Mouse (Mus musculus) frontal cortex, adult 2 months (tissue): ENCODE results near the gene Fkbp11. TPM values are rescaled to one million over a fixed set of nuclear protein-coding genes. Genes with fewer than 3 reads are reported as not detected.

ENCODE experiments used
- DNase-seq, 2 experiments: peaks; one replicate each; pipeline ENCODE4 v3.0.0; 2022; ENCODE audit warnings: low spot score in 1 of 2; ENCODE audit errors: extremely low spot score in 1 of 2
- polyA plus RNA-seq: library from polyadenylated mRNA; depleted of rRNA; stranded (reverse); fragments of >200 nt; gene quantifications from 2 replicates; pipeline ENCODE4 v1.2.3, GENCODE M21; 2012

Gene Fkbp11
- polyA plus RNA-seq, 1 experiment = 2.9 TPM

DNA sequence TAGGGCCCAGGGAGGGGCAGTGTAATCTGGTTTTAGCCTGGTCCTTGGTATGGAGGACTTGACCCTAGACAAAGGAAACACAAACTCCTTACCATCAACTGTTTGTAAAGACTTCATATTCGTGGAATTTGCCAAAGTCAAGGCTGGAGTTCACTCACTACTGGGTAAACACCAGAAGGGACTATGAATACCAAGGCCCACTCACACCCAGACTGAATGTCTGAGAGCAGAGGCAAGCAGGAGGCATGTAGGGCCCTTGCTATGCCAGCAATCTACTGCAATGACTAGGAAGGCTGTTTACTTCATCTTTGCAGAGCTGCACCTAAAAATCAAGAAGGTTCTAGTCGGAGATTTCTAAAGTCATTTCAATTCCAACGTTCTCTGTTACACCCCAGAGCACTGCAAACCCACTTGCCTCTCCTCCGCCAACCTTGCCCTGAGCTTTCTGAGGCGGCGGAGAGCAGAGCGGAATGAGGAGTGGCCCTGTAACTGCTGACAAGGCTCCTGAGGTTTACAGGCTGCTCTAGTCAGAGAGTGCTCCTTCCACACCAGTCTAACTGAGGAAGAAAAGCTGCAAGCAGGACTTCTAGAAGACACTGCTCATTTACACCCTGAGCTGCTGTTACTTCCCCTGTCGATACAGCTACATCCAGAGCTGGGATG is 14.9 kb upstream of the Fkbp11 start:
- no peak for DNase-seq

DNA sequence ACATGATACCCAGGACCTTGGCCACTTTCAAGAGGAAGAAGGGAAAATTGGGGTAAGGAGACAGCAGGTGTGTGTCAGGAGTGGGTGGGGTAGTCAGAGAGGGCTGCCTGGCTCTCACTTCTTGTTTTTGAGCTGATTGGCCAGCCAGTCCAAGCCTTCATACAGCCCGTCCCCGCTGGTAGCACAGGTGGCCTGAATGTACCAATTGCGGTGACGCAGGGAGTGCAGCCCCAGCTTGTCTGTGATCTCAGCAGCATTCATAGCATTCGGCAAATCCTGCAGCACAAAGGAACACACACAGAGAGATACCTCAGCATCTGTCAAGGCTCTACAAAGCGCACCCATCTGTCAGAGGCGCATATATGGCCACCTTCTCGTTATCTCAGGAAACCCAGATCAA is 12.2 kb upstream of the Fkbp11 start:
- DNase-seq = no peak

DNA sequence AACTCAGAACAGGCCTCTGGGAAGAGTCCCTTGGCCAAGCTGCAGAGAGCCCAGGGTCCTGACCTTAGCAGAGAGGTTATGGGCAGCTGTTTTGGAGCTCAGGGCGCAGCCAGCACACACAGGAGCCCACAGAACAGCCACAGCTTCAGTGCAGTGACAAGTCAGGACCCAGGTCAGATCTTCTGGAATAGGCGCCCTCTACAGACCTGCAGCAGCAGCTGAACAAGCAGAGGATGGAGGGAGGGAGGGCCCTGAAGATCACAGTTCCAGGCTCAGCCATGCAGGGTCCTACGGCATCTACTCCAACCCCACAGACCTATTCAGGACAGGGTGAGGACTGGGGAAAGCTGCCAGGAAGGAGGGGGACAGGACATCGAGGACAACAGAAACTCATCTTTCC is 10.8 kb upstream of the Fkbp11 start:
- DNase-seq = no peak

DNA sequence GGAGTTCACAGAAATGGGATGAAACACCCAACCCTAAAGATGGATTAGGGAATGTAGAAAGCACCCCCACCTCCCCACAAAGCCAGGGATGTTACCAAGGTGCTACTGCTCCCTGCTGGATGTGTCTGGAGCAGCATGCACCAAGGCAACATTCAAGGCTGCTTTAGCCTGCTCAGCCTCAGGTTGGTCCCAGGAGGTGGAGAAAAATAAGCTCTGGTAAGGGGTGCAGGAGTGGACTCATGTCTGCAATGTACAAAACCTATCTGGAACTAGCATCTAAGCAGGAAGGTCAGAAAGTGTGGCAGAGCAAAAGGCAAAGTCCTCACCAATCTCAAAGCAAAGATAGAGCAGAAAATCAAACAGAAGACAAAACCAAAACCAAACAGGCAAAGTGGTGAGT is 9.9 kb upstream of the Fkbp11 start:
- DNase-seq = peak in 1 of 2 experiments; percentile 66

DNA sequence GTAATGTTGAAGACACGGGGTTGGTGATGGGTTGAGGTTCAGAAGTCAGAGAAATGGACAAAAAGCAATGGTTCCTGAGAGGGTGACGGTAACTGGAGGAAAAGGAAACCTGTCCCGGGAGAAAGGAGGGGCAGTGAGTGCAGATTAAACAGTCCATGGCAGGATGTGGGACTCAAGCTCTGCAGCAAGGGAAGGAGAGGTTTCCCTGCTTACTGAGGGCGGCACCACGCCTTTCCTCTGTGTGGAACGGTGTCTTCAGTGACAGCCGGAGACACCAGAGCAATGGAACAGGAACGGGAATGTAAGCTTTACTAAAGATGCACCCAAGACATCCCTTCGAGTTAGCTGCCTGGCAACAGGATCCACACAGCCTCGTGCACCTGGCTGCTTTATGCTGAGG is 8.5 kb upstream of the Fkbp11 start:
- DNase-seq = no peak

DNA sequence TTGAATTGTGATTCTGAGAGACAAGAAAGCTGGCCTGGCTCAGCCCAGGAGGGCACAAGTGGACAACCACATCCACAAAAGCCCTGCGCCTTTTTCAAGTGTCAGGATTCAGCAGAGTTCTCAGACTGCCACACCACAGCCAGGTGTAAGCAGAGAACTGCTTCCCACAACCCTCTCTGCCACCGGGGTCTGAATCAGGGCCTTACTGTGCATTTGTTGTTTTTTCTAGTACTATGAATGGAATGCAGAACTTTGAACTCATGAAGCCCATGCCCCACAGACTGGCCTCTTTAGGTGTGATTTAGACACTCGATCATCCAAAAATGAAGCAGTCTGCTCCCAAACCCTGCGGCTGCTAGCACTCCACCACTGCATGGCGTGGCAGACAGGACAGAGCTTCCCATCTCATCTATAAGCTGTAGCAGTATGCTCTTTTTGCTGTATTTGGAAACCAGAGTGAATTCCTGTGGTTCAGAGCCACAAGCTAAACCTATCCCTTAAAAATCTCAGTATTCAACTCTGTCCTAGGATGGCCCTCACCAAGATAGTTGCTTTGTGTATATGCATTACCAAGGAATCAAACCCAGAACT is 6.1 kb upstream of the Fkbp11 start:
- DNase-seq = no peak

DNA sequence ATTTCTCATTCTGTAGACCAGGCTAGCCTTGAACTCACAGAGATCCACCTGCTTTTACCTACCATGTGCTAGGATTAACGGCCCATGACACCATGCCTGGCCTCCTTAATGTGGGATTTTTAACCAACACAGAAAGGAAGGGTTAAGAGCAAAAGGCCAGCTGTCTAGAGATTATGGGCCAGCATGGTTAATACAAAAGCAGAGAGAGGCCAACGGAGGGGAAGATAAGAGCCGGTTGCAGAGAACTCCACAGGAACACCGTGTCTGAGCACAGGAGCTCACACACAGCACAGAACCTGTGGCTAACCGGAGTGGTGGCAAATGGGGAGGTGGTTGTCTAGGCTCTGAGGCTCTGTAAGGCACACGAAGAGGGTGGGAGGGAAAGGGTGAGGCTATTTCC is 5.4 kb upstream of the Fkbp11 start:
- DNase-seq = no peak

DNA sequence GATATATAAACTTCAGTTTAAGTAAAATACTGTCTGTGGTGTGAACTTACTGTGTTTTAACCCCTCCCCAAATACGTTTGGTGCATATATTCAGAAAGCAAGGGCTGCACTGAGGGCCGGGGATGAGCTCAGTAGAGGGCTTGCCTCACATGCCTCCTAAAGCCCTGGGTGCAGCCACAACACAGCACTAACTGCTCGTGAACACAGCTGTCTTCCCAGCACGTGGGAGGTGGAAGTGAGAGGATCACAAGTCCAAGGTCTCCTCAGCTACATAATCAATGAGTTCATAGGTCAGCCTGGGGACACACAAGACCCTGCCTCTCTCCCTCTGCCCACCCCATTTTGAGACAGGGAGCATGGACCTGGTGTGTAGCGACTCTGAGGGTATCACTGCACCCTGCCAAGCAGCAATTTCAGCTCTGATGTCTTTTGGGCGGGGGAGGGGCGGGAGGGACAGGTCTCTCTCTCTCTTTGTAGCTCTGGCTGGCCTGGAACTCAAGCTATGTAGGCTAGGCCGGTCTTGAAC is 4.1 kb upstream of the Fkbp11 start:
- DNase-seq = no peak

DNA sequence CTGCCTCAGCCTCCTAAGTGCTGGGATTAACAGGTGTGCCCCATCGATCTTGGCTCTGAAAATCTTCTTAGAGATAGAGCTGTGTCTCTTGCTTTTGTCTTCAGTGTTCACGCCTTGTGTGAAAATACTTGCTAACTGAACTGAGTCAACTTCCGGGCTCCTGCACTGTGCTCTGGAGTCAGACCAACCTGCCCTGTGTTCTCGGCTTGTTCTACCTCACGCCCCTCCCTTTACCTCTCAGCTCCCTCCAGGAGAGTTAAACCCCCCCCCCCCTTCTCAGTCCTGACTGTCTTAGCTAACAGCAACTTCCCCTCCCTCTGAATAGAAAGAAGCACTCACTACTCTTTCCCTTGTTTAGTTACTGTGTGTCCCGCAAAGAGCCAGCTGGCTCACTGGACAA is 2.8 kb upstream of the Fkbp11 start:
- DNase-seq = no peak

DNA sequence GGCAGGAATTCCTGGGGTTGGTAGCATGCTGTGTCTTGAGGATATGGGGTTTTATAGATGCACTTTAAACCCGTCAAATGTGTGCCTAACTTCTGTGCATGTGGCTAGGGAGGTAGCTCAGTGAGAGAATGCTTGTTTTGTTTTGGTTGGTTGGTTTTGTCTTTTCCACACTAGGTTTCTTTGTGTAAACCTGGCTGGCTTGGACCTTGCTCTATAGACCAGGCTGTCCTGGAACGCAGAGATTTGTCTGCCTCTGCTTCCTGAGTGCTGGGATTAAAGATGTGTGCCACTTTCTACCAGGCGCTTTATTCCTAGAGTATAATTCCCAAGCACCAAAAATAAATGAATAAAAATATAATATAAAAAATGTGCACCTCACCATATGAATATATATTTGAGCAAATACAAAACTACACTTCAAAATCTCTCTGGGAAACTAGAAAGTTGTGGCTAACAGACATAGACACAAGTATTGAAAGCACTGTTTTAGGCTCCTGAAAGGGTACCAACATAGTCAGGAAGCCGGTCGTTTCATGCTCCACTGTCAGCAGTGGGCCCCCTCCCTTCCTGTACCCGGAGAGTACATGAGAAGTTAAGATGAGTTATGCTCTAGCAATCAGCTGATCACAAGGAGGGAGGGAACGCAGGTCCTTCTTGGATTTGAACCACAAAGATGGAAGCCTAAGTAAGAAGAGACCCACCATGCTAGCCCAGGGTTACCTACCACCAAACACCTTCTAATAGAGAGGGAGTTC is 2.0 kb upstream of the Fkbp11 start:
- DNase-seq = no peak

DNA sequence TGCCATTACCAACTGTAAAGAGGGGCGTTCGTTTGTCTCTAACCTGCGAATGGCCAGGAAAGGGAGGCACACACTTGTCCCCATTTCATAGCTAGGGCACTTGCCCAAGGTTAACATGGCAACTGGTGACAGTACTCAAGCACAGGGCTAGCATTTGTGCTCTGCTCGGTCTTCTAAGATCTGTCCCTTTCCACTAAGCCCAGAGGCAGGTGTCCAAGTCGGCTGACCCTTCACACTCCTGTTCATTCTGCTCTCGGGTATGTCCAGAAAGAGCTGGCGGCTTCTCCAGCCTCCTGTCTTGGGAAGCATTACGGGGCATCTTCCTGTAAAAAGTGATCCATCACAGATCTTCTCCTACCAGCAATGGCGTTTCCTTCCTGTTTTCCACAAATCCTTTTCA is 368 bp upstream of the Fkbp11 start:
- no peak for DNase-seq

DNA sequence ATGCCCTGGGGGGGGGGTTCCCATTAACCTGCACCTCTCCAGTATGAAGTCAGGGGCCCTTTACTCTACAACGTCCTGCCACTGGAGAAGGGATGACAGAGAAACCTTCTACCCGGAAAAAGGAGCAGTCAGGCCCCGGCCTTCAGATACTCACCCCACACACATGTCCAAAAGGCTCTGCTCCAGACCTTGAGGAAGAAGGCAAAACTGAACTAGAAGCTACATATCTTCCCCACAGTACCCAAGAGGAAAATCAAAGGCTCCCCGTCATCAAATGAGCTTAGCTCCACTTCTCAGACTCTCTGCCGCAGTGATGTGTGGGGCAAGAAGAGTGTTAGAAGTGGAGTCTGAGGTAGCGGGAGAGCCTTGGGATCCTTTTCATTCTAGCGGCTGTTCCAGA is 1.3 kb downstream of the Fkbp11 start:
- no peak for DNase-seq

DNA sequence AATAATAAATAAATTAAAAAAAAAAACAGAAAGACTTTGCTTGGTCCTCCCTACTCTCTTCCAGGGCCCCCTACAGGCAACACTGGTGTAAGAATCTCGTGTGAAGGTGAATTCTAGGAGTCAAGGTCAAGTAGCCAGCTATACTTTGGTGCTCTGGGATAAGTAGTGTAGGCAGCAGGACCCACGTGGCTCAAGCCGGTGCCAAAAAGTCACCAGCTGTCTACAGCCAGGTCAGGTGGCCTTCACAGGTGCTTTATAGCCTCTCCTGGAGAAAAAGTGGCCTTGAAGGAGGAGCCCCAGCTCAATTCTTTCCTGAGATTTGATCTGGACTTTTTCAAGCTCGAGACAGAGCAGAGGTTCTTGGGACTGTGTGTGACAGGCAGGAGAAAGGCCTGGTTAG is 1.9 kb downstream of the Fkbp11 start:
- no peak for DNase-seq

DNA sequence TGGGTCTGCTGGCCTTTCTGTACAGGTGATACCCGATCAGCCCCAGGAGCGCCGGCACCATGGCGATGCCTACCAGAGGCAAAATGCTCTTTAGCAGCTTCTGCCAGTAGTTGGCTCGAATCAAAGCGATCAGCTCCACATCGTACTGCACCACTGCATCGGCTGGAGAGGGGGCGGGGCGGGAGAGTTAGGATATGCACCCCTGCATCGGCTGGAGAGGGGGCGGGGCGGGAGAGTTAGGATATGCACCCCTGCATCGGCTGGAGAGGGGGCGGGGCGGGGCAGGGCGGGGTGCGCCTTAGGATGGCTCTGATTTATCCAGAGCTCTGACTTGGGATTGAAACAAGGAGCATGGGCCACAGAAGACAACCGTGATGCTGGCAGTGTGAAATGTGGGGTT is 3.6 kb downstream of the Fkbp11 start:
- DNase-seq = no peak

DNA sequence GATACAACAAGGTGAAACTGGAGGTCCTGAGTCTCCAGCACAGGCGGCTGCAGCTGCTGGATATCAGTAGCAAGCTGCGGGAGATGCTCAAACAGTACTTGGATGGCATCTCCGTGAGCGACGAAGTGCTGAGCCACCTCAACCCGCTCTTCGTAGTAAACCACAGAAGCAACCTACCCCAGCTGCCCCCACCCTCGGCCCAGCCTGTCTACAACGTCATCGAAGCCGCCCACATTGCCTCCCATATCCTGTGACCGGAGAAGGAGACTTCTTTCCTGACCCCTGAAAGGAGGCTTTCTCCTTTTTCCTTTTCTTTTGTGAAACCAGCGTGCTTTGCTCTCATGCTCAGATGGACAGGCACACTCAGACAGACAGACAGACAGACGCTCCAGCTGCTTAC is 5.1 kb downstream of the Fkbp11 start:
- no peak for DNase-seq

DNA sequence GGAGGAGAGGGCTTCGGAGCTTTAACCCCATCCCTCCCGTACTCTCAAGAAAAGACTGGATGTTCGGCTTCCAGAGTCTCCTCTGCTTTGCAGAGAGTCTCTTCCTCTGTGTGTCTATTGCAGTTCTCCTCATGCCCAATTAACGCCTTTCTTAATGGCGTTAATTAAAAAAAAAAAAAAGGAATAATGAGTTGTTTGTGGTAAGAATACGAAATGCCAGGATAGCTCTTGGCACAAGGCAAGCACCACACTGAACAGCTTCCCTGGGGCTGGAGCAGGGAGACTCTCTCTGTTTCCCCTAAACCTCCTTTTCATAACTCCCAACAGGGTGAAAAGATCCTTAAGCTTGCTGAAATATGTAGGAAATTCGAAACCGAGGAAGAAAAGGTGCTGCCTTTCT is 5.8 kb downstream of the Fkbp11 start:
- no peak for DNase-seq

DNA sequence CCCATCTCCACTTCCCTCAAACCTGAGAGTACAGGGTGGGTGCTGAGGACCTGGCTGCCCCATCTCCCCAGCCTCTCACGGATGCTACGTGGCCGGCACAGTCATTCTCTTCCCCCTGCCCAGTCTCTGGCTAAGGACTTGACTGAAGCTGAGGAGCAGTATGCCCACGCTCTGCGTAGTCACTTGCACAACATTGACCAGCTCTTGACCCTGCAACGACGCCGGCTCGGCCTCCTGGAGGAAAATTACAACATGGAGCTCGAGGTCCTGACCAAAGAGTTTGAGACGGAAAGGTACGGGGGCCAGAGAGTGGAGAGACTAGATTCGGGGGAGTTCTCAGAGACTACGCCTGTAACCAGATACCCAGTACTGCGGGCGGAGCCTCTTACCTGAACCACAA is 10.7 kb downstream of the Fkbp11 start:
- DNase-seq = no peak

DNA sequence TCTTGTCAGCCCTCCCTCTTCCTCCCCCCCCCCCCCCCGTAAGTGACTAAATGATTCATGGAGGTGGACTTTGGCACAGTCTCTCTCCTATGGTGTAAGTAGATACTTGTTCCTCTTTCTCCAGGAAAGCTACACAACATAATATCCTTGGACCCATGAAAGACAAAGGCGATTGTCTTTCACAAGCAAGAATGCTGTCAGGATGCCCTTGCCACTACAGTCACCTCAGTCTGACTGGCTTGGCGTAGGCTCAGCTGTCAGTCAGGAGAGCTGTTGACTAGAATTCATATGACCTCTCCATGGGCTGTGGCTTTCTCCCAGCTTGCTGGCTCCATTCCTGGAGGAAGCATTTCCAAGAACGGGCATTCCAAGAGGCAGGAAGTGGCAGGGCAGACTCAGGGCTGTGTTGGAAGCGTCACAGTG is 13.8 kb downstream of the Fkbp11 start:
- no peak for DNase-seq

DNA sequence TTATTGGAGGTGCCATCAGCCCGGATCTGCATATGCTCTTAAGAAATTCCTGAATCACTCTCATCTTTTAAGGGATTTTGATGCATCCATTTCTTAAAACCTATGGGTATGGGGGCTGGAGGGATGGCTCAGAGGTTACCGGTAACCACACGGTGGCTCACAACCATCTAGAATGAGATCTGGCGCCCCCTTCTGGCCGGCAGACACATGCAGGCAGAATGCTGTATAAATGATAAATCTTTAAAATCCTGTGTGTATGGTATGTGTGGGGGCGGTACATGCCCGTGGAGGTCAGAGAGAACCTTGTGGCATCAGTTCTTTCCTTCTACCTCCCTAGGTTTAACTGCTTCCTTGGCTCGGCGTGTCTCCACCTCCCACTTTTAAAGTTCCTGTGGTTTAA is 17.6 kb downstream of the Fkbp11 start:
- peak in 1 of 2 experiments; percentile 82 for DNase-seq

DNA sequence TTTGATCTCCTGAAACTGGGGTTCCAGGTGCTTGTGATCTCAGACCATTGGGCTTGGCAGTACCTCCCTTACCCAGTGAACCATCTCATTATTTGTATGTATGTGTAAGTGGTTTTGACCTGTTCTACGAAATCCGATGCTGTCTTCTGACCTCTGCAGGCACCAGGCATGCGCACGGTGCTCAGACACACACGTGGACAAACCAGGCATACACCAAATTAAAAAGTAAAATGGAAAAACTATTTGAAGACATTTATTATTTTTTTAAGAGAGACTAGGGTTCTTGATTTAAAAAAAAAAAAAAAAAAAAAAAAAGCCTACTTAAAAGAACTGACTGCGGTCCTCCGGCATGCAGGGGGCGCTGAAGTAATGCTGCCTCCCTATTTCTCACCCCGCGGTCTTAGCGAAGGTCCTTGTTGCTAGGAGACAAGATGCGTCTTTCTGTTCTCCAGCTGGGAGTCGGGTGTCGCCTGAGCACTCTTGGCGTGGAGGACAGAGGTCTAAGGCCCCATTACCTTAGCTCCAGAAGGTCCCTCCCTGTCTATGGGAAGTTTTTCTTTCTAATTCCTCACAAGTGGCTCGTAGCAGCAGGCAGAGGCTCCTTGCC is 20.1 kb downstream of the Fkbp11 start, which contains the start of gene Ccdc65:
Gene Ccdc65 (plus strand): TSS at position 442 of the 607 bp plus-strand sequence.
- peak; percentile 77 to 96 for DNase-seq

DNA sequence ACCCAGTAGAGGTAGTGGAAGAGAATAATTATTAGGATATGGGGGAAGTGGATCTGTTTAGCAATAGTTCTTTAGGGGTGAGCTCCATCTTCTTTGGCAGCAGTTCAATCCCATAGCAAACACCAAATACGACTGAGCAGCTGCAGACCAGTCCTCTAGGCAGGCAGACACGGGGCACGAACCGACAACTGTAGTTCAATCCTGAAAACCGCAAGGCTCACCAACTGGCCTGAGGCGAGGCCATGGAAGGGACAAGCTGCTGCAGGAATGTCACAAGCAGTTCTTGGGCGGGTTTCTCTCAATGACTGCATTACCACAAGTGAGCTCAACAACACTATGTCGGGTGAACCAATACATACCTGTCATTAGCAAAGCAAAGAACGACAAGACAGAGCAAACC is 23.7 kb downstream of the Fkbp11 start:
- DNase-seq = no peak
